Mouse (Mus musculus): Measurements from ENCODE around the gene Cers6.

Gene Cers6

GRCm38 (mm10) chr2:69113829-69114547 lies 252.7 kb downstream of the Cers6 start:
- no peak for DNase-seq (ENCODE audit: low spot score in 2 of 2)

- DNase-seq (ENCODE audit: low spot score in 2 of 2) = no peak
These were observed 254.7 kb downstream of the Cers6 start for GRCm38 (mm10) chr2:69115921-69116320.

GRCm38 (mm10) chr2:69116767-69117166 lies 255.5 kb downstream of the Cers6 start:
- DNase-seq (ENCODE audit: low spot score in 2 of 2) = no peak

GRCm38 (mm10) chr2:69118994-69119393 lies 257.8 kb downstream of the Cers6 start:
- no peak for DNase-seq (ENCODE audit: low spot score in 2 of 2)

DNA sequence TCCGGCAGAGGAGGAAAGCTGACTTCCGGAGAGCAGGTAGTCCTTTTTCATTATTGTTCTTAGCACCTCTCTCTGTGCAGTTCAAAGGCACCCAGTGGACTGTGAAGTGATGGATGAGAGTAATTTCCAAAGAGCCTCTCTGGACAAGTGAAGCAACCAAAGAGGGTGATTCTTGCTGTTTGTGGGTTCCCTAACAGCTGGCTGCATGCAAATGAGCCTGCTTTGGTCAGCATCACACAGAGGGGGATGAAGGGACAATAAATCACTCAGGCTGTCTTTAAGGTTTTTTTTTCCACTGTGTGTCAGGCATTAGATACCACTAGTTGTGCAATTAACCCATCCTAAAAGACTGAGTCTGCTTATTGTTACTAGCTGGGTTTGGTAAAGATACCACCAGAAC lies 258.5 kb downstream of the Cers6 start:
- no peak for DNase-seq (ENCODE audit: low spot score in 2 of 2)

DNA sequence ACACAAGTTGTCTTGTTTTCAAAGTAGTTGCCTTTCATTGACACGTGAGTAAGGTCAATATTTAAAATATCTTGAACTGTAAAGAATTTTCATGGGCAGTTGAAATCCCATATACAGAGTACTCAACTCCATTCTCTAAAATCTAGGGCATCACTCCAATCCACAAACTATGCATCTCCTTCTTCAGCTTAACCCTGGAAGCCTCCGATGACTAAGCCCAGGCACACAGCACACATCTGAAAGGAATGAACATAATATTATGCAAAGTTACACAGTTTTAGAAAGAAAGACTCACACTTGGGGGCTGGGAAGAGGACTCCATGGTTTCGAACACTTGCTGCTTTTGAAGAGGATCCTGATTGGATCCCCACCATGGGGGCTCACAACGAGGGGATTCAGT lies 260.4 kb downstream of the Cers6 start:
- no peak for DNase-seq (ENCODE audit: low spot score in 2 of 2)

DNA sequence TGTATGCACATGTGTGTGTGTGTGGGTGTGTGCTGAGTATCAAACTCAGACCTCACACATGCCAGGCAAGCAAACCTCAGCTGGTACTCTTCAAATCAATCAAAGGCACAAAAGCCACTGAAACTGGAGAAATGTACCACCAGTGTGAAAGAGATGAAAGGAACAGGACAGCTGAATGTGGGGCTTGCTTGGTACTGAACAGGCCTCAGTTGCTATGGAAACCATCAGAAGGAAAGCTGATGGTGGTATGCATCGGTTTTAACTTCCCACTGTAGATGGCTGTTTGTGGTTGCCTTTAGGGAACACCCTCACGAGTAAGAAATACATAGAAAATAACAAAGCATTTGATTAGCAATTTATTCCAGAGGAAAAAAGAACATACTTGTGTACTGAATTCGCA lies 264.2 kb downstream of the Cers6 start:
- DNase-seq (ENCODE audit: low spot score in 2 of 2) = no peak

GRCm38 (mm10) chr2:69128321-69128720 lies 267.1 kb downstream of the Cers6 start:
- DNase-seq (ENCODE audit: low spot score in 2 of 2) = no peak

- peak in 1 of 2 experiments; percentile 2 for DNase-seq (ENCODE audit: low spot score in 2 of 2)
These were observed 267.7 kb downstream of the Cers6 start for GRCm38 (mm10) chr2:69128921-69129395.

DNA sequence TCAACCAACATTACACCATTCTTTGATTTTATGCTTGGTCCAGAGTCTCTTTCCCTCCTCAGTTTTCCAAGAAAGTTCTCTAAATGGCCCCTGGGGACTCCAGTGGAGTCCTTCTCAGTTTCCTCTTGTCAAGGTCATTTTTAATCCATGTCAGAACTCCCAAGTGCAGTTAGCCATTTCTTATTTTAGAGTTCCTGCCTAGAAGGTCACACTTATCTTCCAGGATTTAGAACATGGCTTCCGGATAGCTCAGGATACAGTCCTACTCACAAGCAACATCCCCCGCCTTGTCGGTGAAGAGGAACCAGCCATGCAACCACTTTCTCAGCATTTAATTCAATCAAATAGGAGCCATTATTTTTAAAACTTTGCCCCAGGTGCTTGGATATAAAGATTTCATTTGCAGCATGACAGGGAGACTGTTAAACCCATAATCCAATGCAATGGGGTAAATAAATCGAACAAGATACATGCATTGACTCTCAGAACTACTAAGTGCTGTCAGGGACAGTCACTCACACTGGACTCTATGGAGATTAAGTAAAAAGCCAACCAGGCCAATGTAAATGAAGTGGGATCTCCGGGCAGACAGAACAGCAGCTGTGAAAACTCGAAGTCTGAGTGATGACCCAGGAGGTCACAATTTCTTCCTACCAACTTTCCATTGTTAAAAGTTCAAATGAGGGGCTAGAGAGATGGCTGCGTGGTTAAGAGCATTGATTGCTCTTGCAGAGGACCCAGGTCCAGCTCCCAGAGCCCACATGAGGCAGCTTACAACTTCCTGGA lies 268.4 kb downstream of the Cers6 start:
- DNase-seq (ENCODE audit: low spot score in 2 of 2) = no peak

- no peak for DNase-seq (ENCODE audit: low spot score in 2 of 2)
These were observed 270.8 kb downstream of the Cers6 start for GRCm38 (mm10) chr2:69132046-69132445.

- no peak for DNase-seq (ENCODE audit: low spot score in 2 of 2)
These were observed 271.3 kb downstream of the Cers6 start for GRCm38 (mm10) chr2:69132488-69133040.

GRCm38 (mm10) chr2:69134186-69134585 lies 272.9 kb downstream of the Cers6 start:
- no peak for DNase-seq (ENCODE audit: low spot score in 2 of 2)

DNA sequence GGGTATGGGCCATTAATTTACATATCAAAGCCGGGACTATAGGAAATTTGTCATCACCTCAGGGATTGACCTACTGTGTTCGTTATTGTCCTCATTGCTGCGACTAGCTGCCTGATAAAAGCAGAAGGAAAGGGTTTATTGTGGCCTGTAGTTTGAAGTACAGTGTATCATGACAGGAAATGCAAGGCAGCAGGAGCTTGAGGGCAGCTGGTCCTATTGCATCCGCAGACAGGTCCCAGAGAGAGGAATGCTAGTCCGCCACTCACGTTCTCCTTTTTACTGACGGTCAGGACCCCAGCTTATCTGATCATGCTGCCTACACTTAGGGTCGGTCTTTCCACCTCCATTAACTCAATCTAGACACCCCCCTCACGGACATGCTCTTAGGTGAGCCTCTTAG lies 273.7 kb downstream of the Cers6 start:
- no peak for DNase-seq (ENCODE audit: low spot score in 2 of 2)

- no peak for DNase-seq (ENCODE audit: low spot score in 2 of 2)
These were observed 274.7 kb downstream of the Cers6 start, which contains the start of gene Nostrin for GRCm38 (mm10) chr2:69135661-69136576. TSS of gene Nostrin (plus strand) at chr2:69135800.

- no peak for DNase-seq (ENCODE audit: low spot score in 2 of 2)
These were observed 276.3 kb downstream of the Cers6 start for GRCm38 (mm10) chr2:69137406-69138084.

GRCm38 (mm10) chr2:69138759-69139158 lies 277.5 kb downstream of the Cers6 start:
- no peak for DNase-seq (ENCODE audit: low spot score in 2 of 2)

DNA sequence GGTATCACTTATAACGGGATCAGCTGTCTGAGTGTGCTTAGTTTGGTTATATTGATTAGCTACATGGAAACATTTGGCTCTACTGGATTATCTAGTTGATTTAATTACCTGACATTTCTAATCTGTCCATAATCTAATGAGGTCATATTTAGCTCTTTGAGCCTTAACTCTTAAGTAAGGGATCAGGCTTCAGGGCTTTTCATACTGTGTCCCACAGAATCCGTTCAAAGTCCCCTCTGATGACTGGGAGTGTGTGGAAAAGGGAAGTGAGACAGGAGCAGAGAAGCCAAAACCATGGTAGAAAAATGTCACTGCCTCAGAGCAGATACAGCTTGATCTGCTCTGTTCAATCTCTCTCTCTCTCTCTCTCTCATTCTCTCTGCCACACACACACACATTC lies 279.0 kb downstream of the Cers6 start:
- no peak for DNase-seq (ENCODE audit: low spot score in 2 of 2)

GRCm38 (mm10) chr2:69140816-69141215 lies 279.6 kb downstream of the Cers6 start:
- DNase-seq (ENCODE audit: low spot score in 2 of 2) = no peak

DNA sequence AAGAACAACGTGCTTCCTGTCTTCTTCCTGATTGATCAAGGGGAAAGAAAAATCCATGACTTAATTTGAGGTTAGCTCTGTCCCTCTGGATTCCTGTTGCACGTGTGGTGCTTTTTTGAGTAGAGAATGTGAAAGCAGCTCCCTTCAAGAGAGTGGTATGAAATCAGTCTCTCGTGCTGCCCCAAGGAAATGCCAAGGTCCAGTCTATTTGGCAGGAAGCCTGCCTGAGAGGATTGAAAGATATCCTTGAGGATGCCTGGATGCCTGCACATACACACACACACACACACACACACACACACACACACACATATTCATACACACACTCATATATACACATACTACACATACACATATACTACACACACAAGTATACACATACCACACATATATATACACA lies 287.4 kb downstream of the Cers6 start:
- DNase-seq (ENCODE audit: low spot score in 2 of 2) = no peak

- DNase-seq (ENCODE audit: low spot score in 2 of 2) = no peak
These were observed 287.9 kb downstream of the Cers6 start for GRCm38 (mm10) chr2:69149154-69149553.
